9 mouse cellular contexts compared by ENCODE assay signal in the genomic region with DNA sequence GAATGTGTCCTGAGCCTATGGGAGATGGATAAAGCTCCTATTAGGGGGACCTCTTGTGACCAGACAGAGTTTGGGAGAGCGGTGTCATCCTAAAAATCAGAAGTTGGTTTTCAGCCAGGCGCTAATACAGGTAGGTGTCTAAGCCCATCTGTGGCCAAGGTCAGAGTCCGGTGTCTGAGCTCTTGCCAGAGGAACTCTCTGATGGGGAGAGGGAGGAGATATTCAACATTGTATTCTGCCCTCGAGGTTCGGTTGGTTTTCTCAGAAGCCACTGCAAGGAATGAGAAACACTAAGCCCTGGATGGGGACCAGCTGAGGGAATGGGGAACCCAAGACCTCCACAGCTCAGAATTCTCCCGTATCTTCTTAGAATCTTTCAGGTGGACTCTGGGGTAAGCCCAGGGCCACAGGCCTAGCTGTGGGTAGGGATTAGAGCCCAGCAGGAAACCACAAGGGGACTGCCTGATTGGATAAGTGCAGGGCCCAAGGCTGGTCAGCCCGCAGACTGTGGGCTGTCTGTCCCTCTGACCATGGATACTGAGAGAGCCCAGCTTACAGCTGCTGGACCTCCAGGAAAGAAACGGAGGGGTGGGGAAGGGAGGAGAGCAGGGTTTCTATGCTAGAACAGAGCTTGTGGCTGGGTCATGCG. TPM values are rescaled to one million over a fixed set of nuclear protein-coding genes. Genes with fewer than 3 reads are reported as not detected.
DNase-seq lines count a peak whose midpoint lies in the region; ATAC-seq and TF ChIP-seq lines count a peak whose summit lies in the region.
"Had no signal": no experiment of that assay in that cellular context is flagged by ENCODE, and none has a peak within 500 bp of the region (broad histone marks: within the 10 kb centered on the region; RNA-seq: fewer than 3 reads in every experiment).

No protein-coding gene starts in this region.

- peak; percentile 45 for TF ChIP-seq POLR2A in embryonic fibroblast, embryonic 13.5 days (IDR thresholded peaks at IDR 0.05; ENCODE audit: low read depth, low read length)

- no peak for TF ChIP-seq CTCF in embryonic fibroblast, embryonic 13.5 days (IDR thresholded peaks at IDR 0.05; ENCODE audit: borderline replicate concordance, insufficient read depth, low read length)

- peak overlapping the region; percentile 97 for H3K4me3 ChIP-seq in lung, embryonic 15.5 days
- peak overlapping the region; percentile 77 for H3K4me3 ChIP-seq in embryonic fibroblast, embryonic 13.5 days (ENCODE audit: insufficient read depth, low read length)
- H3K4me3 ChIP-seq in limb, embryonic 13.5 days: peak overlapping the region; percentile 81
- H3K4me3 ChIP-seq in stomach, embryonic 15.5 days (replicated peaks): peak overlapping the region; percentile 82

- H3K4me2 ChIP-seq in lung, embryonic 15.5 days: peak overlapping the region; percentile 91
- H3K4me2 ChIP-seq in limb, embryonic 13.5 days (replicated peaks): peak overlapping the region; percentile 88
- H3K4me2 ChIP-seq in stomach, embryonic 15.5 days: peak overlapping the region; percentile 81

- H3K9ac ChIP-seq in lung, embryonic 15.5 days: peak overlapping the region; percentile 92
- H3K9ac ChIP-seq in limb, embryonic 13.5 days: peak overlapping the region; percentile 94
- peak overlapping the region; percentile 7; the same call in 1 of the 2 replicates for H3K9ac ChIP-seq in stomach, embryonic 15.5 days

- peaks cover 15% of the 10 kb centered on the region for H3K36me3 ChIP-seq in lung, embryonic 15.5 days
- peaks cover 20% of the 10 kb centered on the region for H3K36me3 ChIP-seq in limb, embryonic 13.5 days
- H3K36me3 ChIP-seq in stomach, embryonic 15.5 days: 0 out of 2 replicates have a peak, but pooled peaks cover 5% of the 10 kb centered on the region

- H3K4me1 ChIP-seq in lung, embryonic 15.5 days: peaks cover 42% of the 10 kb centered on the region
- peaks cover 18% of the 10 kb centered on the region for H3K4me1 ChIP-seq in embryonic fibroblast, embryonic 13.5 days (ENCODE audit: control insufficient read depth, insufficient read depth, low read length)
- H3K4me1 ChIP-seq in limb, embryonic 13.5 days: peaks cover 60% of the 10 kb centered on the region
- H3K4me1 ChIP-seq in stomach, embryonic 15.5 days: peaks cover 38% of the 10 kb centered on the region

- ATAC-seq in lung, embryonic 15.5 days (ENCODE audit: borderline replicate concordance, extremely low read depth, low FRiP score, low TSS enrichment): no peak
- no peak for ATAC-seq in limb, embryonic 13.5 days (ENCODE audit: low FRiP score, low read depth)
- no peak for ATAC-seq in stomach, embryonic 15.5 days (ENCODE audit: insufficient read depth, low FRiP score, low read depth)

- 0 out of 2 replicates have a peak, but pooled peaks cover 3% of the 10 kb centered on the region for H3K27me3 ChIP-seq in lung, embryonic 15.5 days
- peaks cover 20% of the 10 kb centered on the region for H3K27me3 ChIP-seq in limb, embryonic 13.5 days
- no peaks in the 10 kb centered on the region for H3K27me3 ChIP-seq in stomach, embryonic 15.5 days (replicated peaks)

- H3K27ac ChIP-seq in lung, embryonic 15.5 days: peak overlapping the region; percentile 68
- peak overlapping the region; percentile 82 for H3K27ac ChIP-seq in embryonic fibroblast, embryonic 13.5 days (ENCODE audit: insufficient read depth, low read length)
- peak overlapping the region; percentile 78 for H3K27ac ChIP-seq in limb, embryonic 13.5 days
- peak overlapping the region; percentile 74 for H3K27ac ChIP-seq in stomach, embryonic 15.5 days

- no peak for DNase-seq in lung, postnatal 36 days
- no peak for DNase-seq in ovary, postnatal 14 days (ENCODE audit: low spot score)
- no peak for DNase-seq in frontal cortex, postnatal 14 days (ENCODE audit: low spot score in 2 of 2)
- DNase-seq: adrenal gland, adult 2 months had no signal

- 44% methylated on average over 9 of the region's 9 CpGs for WGBS in lung, embryonic 15.5 days
- 43% methylated on average over 9 of the region's 9 CpGs for WGBS in limb, embryonic 13.5 days
- WGBS in stomach, embryonic 15.5 days: 46% methylated on average over 9 of the region's 9 CpGs

- H3K9me3 ChIP-seq in lung, embryonic 15.5 days: no peaks in the 10 kb centered on the region
- no peaks in the 10 kb centered on the region for H3K9me3 ChIP-seq in limb, embryonic 13.5 days
- no peaks in the 10 kb centered on the region for H3K9me3 ChIP-seq in stomach, embryonic 15.5 days

RNA-seq across cellular contexts. Expression of gene Ccdc102a, which starts 1.5 kb away (rescaled TPM):
- polyA plus RNA-seq in lung, embryonic 15.5 days (2015; fragmentation: Nextera tagmentation; extraction: Ambion mirVana): 28.7 and 29.3 TPM in 2 replicates
- 39.2 and 43.7 TPM in 2 replicates for polyA plus RNA-seq in embryonic fibroblast, embryonic 13.5 days (2011; ENCODE audit: insufficient read length, low read depth, missing spikeins)
- 46.3 and 46.6 TPM in 2 replicates for polyA plus RNA-seq in limb, embryonic 13.5 days (2015; fragmentation: Nextera tagmentation; extraction: Ambion mirVana)
- 25.8 and 26.5 TPM in 2 replicates for polyA plus RNA-seq in stomach, embryonic 15.5 days (2015; fragmentation: Nextera tagmentation; extraction: Ambion mirVana)

RNA-seq across cellular contexts. Expression of gene Adgrg5, which starts 7.1 kb away (rescaled TPM):
- 0.29 and 0.36 TPM in 2 replicates for polyA plus RNA-seq in lung, embryonic 15.5 days (2015; fragmentation: Nextera tagmentation; extraction: Ambion mirVana)
- polyA plus RNA-seq in embryonic fibroblast, embryonic 13.5 days (2011; ENCODE audit: insufficient read length, low read depth, missing spikeins): 0.49 and 0.63 TPM in 2 replicates
- 0.10 and 0.13 TPM in 2 replicates for polyA plus RNA-seq in limb, embryonic 13.5 days (2015; fragmentation: Nextera tagmentation; extraction: Ambion mirVana)
- 0.59 and 0.65 TPM in 2 replicates for polyA plus RNA-seq in stomach, embryonic 15.5 days (2015; fragmentation: Nextera tagmentation; extraction: Ambion mirVana)
- polyA plus RNA-seq: erythroblast, embryonic 14.5 days had no signal

RNA-seq across cellular contexts. Expression of gene Dok4, which starts 40.3 kb away (rescaled TPM):
- polyA plus RNA-seq in lung, embryonic 15.5 days (2015; fragmentation: Nextera tagmentation; extraction: Ambion mirVana): 40.4 and 45.7 TPM in 2 replicates
- polyA plus RNA-seq in embryonic fibroblast, embryonic 13.5 days (2011; ENCODE audit: insufficient read length, low read depth, missing spikeins): 8.7 and 9.3 TPM in 2 replicates
- polyA plus RNA-seq in limb, embryonic 13.5 days (2015; fragmentation: Nextera tagmentation; extraction: Ambion mirVana): 21.4 and 21.7 TPM in 2 replicates
- polyA plus RNA-seq in stomach, embryonic 15.5 days (2015; fragmentation: Nextera tagmentation; extraction: Ambion mirVana): 26.9 and 29.8 TPM in 2 replicates

RNA-seq across cellular contexts. Expression of gene Adgrg1, which starts 58.1 kb away (rescaled TPM):
- 35.4 and 35.6 TPM in 2 replicates for polyA plus RNA-seq in lung, embryonic 15.5 days (2015; fragmentation: Nextera tagmentation; extraction: Ambion mirVana)
- polyA plus RNA-seq in embryonic fibroblast, embryonic 13.5 days (2011; ENCODE audit: insufficient read length, low read depth, missing spikeins): 3.1 and 3.4 TPM in 2 replicates
- polyA plus RNA-seq in limb, embryonic 13.5 days (2015; fragmentation: Nextera tagmentation; extraction: Ambion mirVana): 7.9 and 8.7 TPM in 2 replicates
- polyA plus RNA-seq in stomach, embryonic 15.5 days (2015; fragmentation: Nextera tagmentation; extraction: Ambion mirVana): 42.7 and 47.9 TPM in 2 replicates

RNA-seq across cellular contexts. Expression of gene Polr2c, which starts 59.2 kb away (rescaled TPM):
- 161 and 164 TPM in 2 replicates for polyA plus RNA-seq in lung, embryonic 15.5 days (2015; fragmentation: Nextera tagmentation; extraction: Ambion mirVana)
- polyA plus RNA-seq in embryonic fibroblast, embryonic 13.5 days (2011; ENCODE audit: insufficient read length, low read depth, missing spikeins): 84.6 and 92.0 TPM in 2 replicates
- polyA plus RNA-seq in limb, embryonic 13.5 days (2015; fragmentation: Nextera tagmentation; extraction: Ambion mirVana): 145 and 149 TPM in 2 replicates
- 133 and 134 TPM in 2 replicates for polyA plus RNA-seq in stomach, embryonic 15.5 days (2015; fragmentation: Nextera tagmentation; extraction: Ambion mirVana)

Comparison
In these comparisons a context has a peak if more than half of its experiments do, and no peak if none do; other contexts are left out.
1. H3K9ac ChIP-seq: peak in every context shown above with its lines; median percentile 94 in limb, embryonic 13.5 days; 92 in lung, embryonic 15.5 days; 7 in stomach, embryonic 15.5 days.